Mouse (Mus musculus) CH12.LX (cell line): Measurements from ENCODE around the gene Sdhd. TPM values are rescaled to one million over a fixed set of nuclear protein-coding genes. Genes with fewer than 3 reads are reported as not detected.

Source experiments
- DNase-seq: peaks from one replicate; pipeline ENCODE4 v3.0.0-alpha.2; 2013; ENCODE audit errors: extremely low read depth
- H3K27ac ChIP-seq: 2 replicates; pipeline ENCODE4 v1.5.1; 2012; ENCODE audit warnings: low read depth, mild to moderate bottlenecking, control low read depth, moderate library complexity; ENCODE audit not compliant: insufficient read depth
- H3K27me3 ChIP-seq: replicated peaks from 2 replicates; pipeline ENCODE3; 2012; ENCODE audit warnings: inconsistent platforms
- H3K36me3 ChIP-seq, 2 experiments: replicated peaks in 1 of 2; 2 replicates each; pipeline versions ENCODE3 to v1.6.1; 2012; ENCODE audit warnings: inconsistent platforms in 1 of 2, low read length in 1 of 2, mild to moderate bottlenecking in 1 of 2, mixed read lengths in 1 of 2, moderate library complexity in 1 of 2; ENCODE audit not compliant: control insufficient read depth in 1 of 2, insufficient read depth in 1 of 2
- H3K4me1 ChIP-seq, 2 experiments: 2 replicates each; pipeline ENCODE4 v1.6.1; 2012; ENCODE audit warnings: inconsistent platforms in 1 of 2, moderate library complexity in 1 of 2; ENCODE audit not compliant: insufficient read depth in 2 of 2, control insufficient read depth in 1 of 2
- H3K4me2 ChIP-seq: 2 replicates; pipeline ENCODE4 v1.6.1; 2012; ENCODE audit warnings: low read depth, mild to moderate bottlenecking, control low read depth; ENCODE audit not compliant: poor library complexity, insufficient read depth, severe bottlenecking
- H3K4me3 ChIP-seq, 3 experiments: fragments of 150-350 bp in 1 of 3; sonication (generic) in 1 of 3; replicated peaks in 1 of 3; 2 replicates each; pipeline versions ENCODE3 to v1.5.1; 2011 to 2012; ENCODE audit warnings: low read depth in 2 of 3, low read length in 2 of 3, mild to moderate bottlenecking in 2 of 3, moderate library complexity in 2 of 3, control low read depth in 1 of 3, improper control_type of control experiment in 1 of 3, inconsistent platforms in 1 of 3, mixed read lengths in 1 of 3; ENCODE audit not compliant: poor library complexity in 1 of 3
- H3K79me2 ChIP-seq: replicated peaks from 2 replicates; pipeline ENCODE4 v1.6.1; 2012; ENCODE audit warnings: mild to moderate bottlenecking, moderate library complexity; ENCODE audit not compliant: control insufficient read depth, poor library complexity, insufficient read depth, severe bottlenecking; ENCODE audit errors: extremely low read depth
- H3K9ac ChIP-seq: 2 replicates; pipeline ENCODE4 v1.6.1; 2012; ENCODE audit warnings: low read depth, mild to moderate bottlenecking, control low read depth, moderate library complexity; ENCODE audit not compliant: insufficient read depth
- H3K9me3 ChIP-seq: replicated peaks from 2 replicates; pipeline ENCODE3; 2012; ENCODE audit warnings: low read length, inconsistent platforms, mixed read lengths
- BHLHE40 ChIP-seq: IDR thresholded peaks from 2 replicates; pipeline ENCODE4 v1.6.1; 2011; ENCODE audit warnings: mild to moderate bottlenecking, low read depth, low read length, improper control_type of control experiment
- CHD1 ChIP-seq: IDR thresholded peaks from 2 replicates; pipeline ENCODE4 v1.6.1; 2012; ENCODE audit warnings: low read depth, low read length, improper control_type of control experiment, inconsistent platforms
- CHD2 ChIP-seq: IDR thresholded peaks from 2 replicates; pipeline ENCODE4 v1.6.1; 2011; ENCODE audit warnings: low read length, improper control_type of control experiment
- CTCF ChIP-seq, 2 experiments: IDR thresholded peaks in 1 of 2; conservative IDR thresholded peaks in 1 of 2; 2 replicates each; pipeline ENCODE4 v1.5.1; 2011 to 2012; ENCODE audit warnings: low read depth in 2 of 2, low read length in 2 of 2, improper control_type of control experiment in 1 of 2, inconsistent platforms in 1 of 2, mild to moderate bottlenecking in 1 of 2, moderate library complexity in 1 of 2
- E2F4 ChIP-seq: IDR thresholded peaks from 2 replicates; pipeline ENCODE4 v1.6.1; 2011; ENCODE audit warnings: low read depth, low read length, improper control_type of control experiment; ENCODE audit not compliant: insufficient replicate concordance
- ELF1 ChIP-seq: IDR thresholded peaks from 2 replicates; pipeline ENCODE4 v1.6.1; 2014; ENCODE audit warnings: low read depth, mild to moderate bottlenecking, inconsistent platforms, low read length, improper control_type of control experiment
- GABPA ChIP-seq: IDR thresholded peaks from 2 replicates; pipeline ENCODE4 v1.6.1; 2012; ENCODE audit warnings: low read depth, low read length, improper control_type of control experiment, inconsistent platforms; ENCODE audit not compliant: insufficient replicate concordance
- HCFC1 ChIP-seq: IDR thresholded peaks from 2 replicates; pipeline ENCODE4 v1.6.1; 2012; ENCODE audit warnings: low read depth, mild to moderate bottlenecking, inconsistent platforms, low read length, improper control_type of control experiment
- IRF4 ChIP-seq: IDR thresholded peaks from 2 replicates; pipeline ENCODE4 v1.6.1; 2014; ENCODE audit warnings: low read depth, mild to moderate bottlenecking, inconsistent platforms, low read length, improper control_type of control experiment
- JUN ChIP-seq: IDR thresholded peaks from 2 replicates; pipeline ENCODE4 v1.6.1; 2011; ENCODE audit warnings: low read depth, mild to moderate bottlenecking, low read length, improper control_type of control experiment, moderate library complexity; ENCODE audit not compliant: insufficient read depth
- JUND ChIP-seq: conservative IDR thresholded peaks from 2 replicates; pipeline ENCODE4 v1.6.1; 2011; ENCODE audit warnings: low read depth, low read length, improper control_type of control experiment
- MAFK ChIP-seq: IDR thresholded peaks from 2 replicates; pipeline ENCODE4 v1.6.1; 2011; ENCODE audit warnings: low read length, improper control_type of control experiment; ENCODE audit not compliant: insufficient replicate concordance
- MAX ChIP-seq: IDR thresholded peaks from 2 replicates; pipeline ENCODE4 v1.6.1; 2011; ENCODE audit warnings: low read length, improper control_type of control experiment
- MXI1 ChIP-seq: IDR thresholded peaks from 2 replicates; pipeline ENCODE4 v1.6.1; 2011; ENCODE audit warnings: mild to moderate bottlenecking, low read depth, low read length, improper control_type of control experiment
- NELFE ChIP-seq: IDR thresholded peaks from 2 replicates; pipeline ENCODE4 v1.6.1; 2011; ENCODE audit warnings: low read depth, low read length, improper control_type of control experiment
- NRF1 ChIP-seq: IDR thresholded peaks from 2 replicates; pipeline ENCODE4 v1.6.1; 2014; ENCODE audit warnings: low read depth, mild to moderate bottlenecking, inconsistent platforms, low read length, improper control_type of control experiment, moderate library complexity
- POLR2A ChIP-seq: IDR thresholded peaks from 2 replicates; pipeline ENCODE4 v1.6.1; 2011; ENCODE audit warnings: low read depth, mild to moderate bottlenecking, improper control_type of control experiment, low read length
- POLR2AphosphoS2 ChIP-seq: IDR thresholded peaks from 2 replicates; pipeline ENCODE4 v1.6.1; 2011; ENCODE audit warnings: low read depth, low read length, improper control_type of control experiment
- RCOR1 ChIP-seq: conservative IDR thresholded peaks from 2 replicates; pipeline ENCODE4 v1.6.1; 2012; ENCODE audit warnings: low read depth, mild to moderate bottlenecking, inconsistent platforms, low read length, improper control_type of control experiment
- SMC3 ChIP-seq: IDR thresholded peaks from 2 replicates; pipeline ENCODE4 v1.6.1; 2011; ENCODE audit warnings: low read depth, low read length, improper control_type of control experiment
- TBP ChIP-seq: conservative IDR thresholded peaks from 2 replicates; pipeline ENCODE4 v1.6.1; 2011; ENCODE audit warnings: low read depth, low read length, improper control_type of control experiment
- TCF12 ChIP-seq: IDR thresholded peaks from 2 replicates; pipeline ENCODE4 v1.6.1; 2014; ENCODE audit warnings: low read depth, mild to moderate bottlenecking, inconsistent platforms, low read length, improper control_type of control experiment
- UBTF ChIP-seq: IDR thresholded peaks from 2 replicates; pipeline ENCODE4 v1.6.1; 2012; ENCODE audit warnings: low read depth, mild to moderate bottlenecking, inconsistent platforms, low read length, improper control_type of control experiment, moderate library complexity
- USF1 ChIP-seq: IDR thresholded peaks from 2 replicates; pipeline ENCODE4 v1.6.1; 2014; ENCODE audit warnings: low read depth, mild to moderate bottlenecking, inconsistent platforms, low read length, improper control_type of control experiment
- ZMIZ1 ChIP-seq: IDR thresholded peaks from 2 replicates; pipeline ENCODE4 v1.6.1; 2012; ENCODE audit warnings: low read depth, mild to moderate bottlenecking, inconsistent platforms, low read length, improper control_type of control experiment
- ZNF384 ChIP-seq: IDR thresholded peaks from 2 replicates; pipeline ENCODE4 v1.6.1; 2012; ENCODE audit warnings: low read depth, low read length, improper control_type of control experiment, inconsistent platforms
- dilution Hi-C: fragments of 300-500 bp; cut with MboI; formaldehyde crosslinking; loops from 2 replicates; pipeline ENCODE4 v1.14.3; 2020; ENCODE audit warnings: low sequenced_read_pairs; ENCODE audit not compliant: extremely low pct_unique_long_range_greater_than_20kb, extremely low pct_ligation_motif_present
- in situ Hi-C: fragments of 300-500 bp; cut with MboI; formaldehyde crosslinking; loops from 3 replicates; pipeline ENCODE4 v1.14.3; 2019; ENCODE audit warnings: low sequenced_read_pairs, low pct_ligation_motif_present, low pct_unique_long_range_greater_than_20kb, mixed read lengths
- polyA plus RNA-seq: library from polyadenylated mRNA; unstranded; fragments of >175 nt; gene quantifications from 2 replicates; pipeline ENCODE4 v1.2.1, GENCODE M21; 2012; ENCODE audit warnings: low read depth; ENCODE audit not compliant: insufficient read length
- total RNA-seq, 2 experiments: library from RNA; depleted of rRNA; stranded (reverse); fragments of 300-350 nt in 1 of 2; fragments of >200 nt in 1 of 2; gene quantifications; 2 replicates each; pipeline ENCODE4 v1.2.3; 2012 to 2014

The Sdhd gene
- total and polyA plus RNA-seq, 3 experiments = 215 to 407 (median 240) TPM

DNA sequence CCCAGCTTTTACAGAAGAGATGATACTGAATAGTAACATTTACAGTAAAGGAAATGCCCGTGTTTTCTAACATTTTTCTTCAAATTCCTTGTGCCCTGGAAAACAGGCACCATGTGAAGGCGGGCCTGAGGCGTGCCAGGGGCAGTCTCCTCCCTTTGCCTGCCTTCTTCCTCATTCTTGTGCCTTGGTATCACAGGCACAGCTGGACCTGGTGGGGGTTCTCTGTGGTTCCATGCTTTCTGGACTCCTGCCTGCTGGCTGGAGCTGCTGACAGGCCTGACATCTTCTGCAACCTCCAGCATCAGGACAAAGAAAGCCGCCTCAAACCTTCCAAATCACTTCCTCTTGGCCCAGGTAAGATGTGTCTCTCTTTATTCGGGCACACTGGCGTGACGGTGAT, 38.4 kb downstream of the Sdhd start:
- dilution Hi-C loops = no loop called here

DNA sequence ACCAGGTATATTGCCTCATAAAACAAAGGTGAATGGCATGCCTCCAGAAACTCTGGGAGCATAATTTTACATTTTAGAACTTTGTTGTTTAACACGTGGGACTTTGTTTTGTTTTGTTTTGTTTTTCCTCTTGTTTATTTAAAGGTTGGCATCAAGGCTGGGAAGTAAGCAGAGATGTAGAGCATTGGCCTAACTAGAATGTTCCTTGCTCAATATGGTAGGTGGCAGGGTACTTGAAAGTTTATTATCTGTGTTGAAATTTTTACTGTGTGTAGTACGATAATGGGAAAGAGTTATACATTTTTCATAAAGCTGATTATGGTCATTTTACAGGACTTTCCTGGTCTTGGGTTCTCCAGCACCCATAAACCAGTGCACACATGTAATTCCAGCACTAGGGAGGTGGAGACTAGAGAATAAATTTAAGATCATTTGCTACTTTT, 41.7 kb downstream of the Sdhd start:
- dilution Hi-C loops (no loop called here), in situ Hi-C loops (no loop called here)
- H3K36me3 ChIP-seq = no peaks in the 10 kb centered on the region
- DNase-seq = no peak
- no peak for TF ChIP-seq UBTF
- TF ChIP-seq TCF12 = no peak
- TF ChIP-seq IRF4 = no peak
- no peak for TF ChIP-seq GABPA
- TF ChIP-seq NRF1 = no peak
- no peak for TF ChIP-seq MXI1
- TF ChIP-seq CHD1 = no peak
- no peak for TF ChIP-seq TBP
- TF ChIP-seq E2F4 = no peak
- TF ChIP-seq POLR2A = no peak
- no peak for TF ChIP-seq ZMIZ1
- no peak for TF ChIP-seq CTCF (conservative IDR thresholded peaks at IDR 0.05 in 1 of 2, IDR thresholded peaks at IDR 0.05 in 1 of 2; ENCODE audit: low read depth in 2 of 2, low read length in 2 of 2)
- no peak for TF ChIP-seq SMC3
- no peak for TF ChIP-seq BHLHE40
- no peak for TF ChIP-seq USF1
- TF ChIP-seq JUND = no peak
- no peak for TF ChIP-seq ELF1
- TF ChIP-seq RCOR1 = no peak
- no peak for TF ChIP-seq NELFE
- no peak for TF ChIP-seq MAFK
- H3K4me1 ChIP-seq = no peaks in the 10 kb centered on the region
- no peak overlapping the region for H3K9ac ChIP-seq
- H3K79me2 ChIP-seq = no peaks in the 10 kb centered on the region
- H3K27me3 ChIP-seq = peaks cover 2% of the 10 kb centered on the region
- no peak overlapping the region for H3K4me3 ChIP-seq
- peaks cover 4% of the 10 kb centered on the region for H3K9me3 ChIP-seq
- H3K27ac ChIP-seq = no peak overlapping the region
- H3K4me2 ChIP-seq = no peak overlapping the region

More for the DNA sequence above, 38.4 kb downstream of the Sdhd start:
- H3K4me1 ChIP-seq = no peaks in the 10 kb centered on the region
- TF ChIP-seq MAX = no peak
- TF ChIP-seq POLR2AphosphoS2 = no peak
- TF ChIP-seq CHD2 = no peak
- TF ChIP-seq JUN = no peak
- no peak for TF ChIP-seq TBP
- TF ChIP-seq HCFC1 = no peak
- TF ChIP-seq ZNF384 = no peak
- H3K27ac ChIP-seq = no peak overlapping the region
- no peak for DNase-seq
- peaks cover 4% of the 10 kb centered on the region for H3K9me3 ChIP-seq
- no peaks in the 10 kb centered on the region for H3K79me2 ChIP-seq
- no peaks in the 10 kb centered on the region for H3K36me3 ChIP-seq
- H3K9ac ChIP-seq = no peak overlapping the region
- peaks cover 2% of the 10 kb centered on the region for H3K27me3 ChIP-seq
- no peak overlapping the region for H3K4me2 ChIP-seq
- H3K4me3 ChIP-seq = no peak overlapping the region
- in situ Hi-C loops = no loop called here
